Mouse (Mus musculus) thymus, adult 2 months (tissue): Measurements from ENCODE around the gene Deaf1.

Experiments used
- CTCF ChIP-seq: fragments of 200-500 bp; IDR thresholded peaks from 2 replicates; pipeline ENCODE4 v1.5.1; 2012; ENCODE audit warnings: mild to moderate bottlenecking, control low read depth, low read length, moderate library complexity, borderline replicate concordance; ENCODE audit not compliant: control insufficient read depth, poor library complexity, insufficient read depth; ENCODE audit errors: extremely low read depth
- POLR2A ChIP-seq: fragments of 200-500 bp; IDR thresholded peaks from 2 replicates; pipeline ENCODE4 v1.6.1; 2012; ENCODE audit warnings: mild to moderate bottlenecking, low read length, control low read depth, moderate library complexity; ENCODE audit not compliant: control insufficient read depth, poor library complexity, insufficient read depth; ENCODE audit errors: extremely low read depth

GRCm38 (mm10) chr7:141277701-141278678 is 49.5 kb downstream of the Deaf1 start:
- no peak for TF ChIP-seq CTCF
- TF ChIP-seq POLR2A = no peak
